Mouse (Mus musculus) gastrocnemius, adult 2 months (tissue): ENCODE measurements around the gene Scd2. TPM values are rescaled to one million over a fixed set of nuclear protein-coding genes. Genes with fewer than 3 reads are reported as not detected.

Experiments
- DNase-seq: peaks from one replicate; pipeline ENCODE4 v3.0.0; 2022
- H3K27ac ChIP-seq: fragments of 200-600 bp; 2 replicates; pipeline ENCODE4 v1.8.1; 2022; ENCODE audit warnings: mild to moderate bottlenecking
- H3K4me3 ChIP-seq: fragments of 200-600 bp; 2 replicates; pipeline ENCODE4 v1.8.1; 2022; ENCODE audit warnings: mild to moderate bottlenecking, moderate library complexity
- CTCF ChIP-seq: fragments of 200-600 bp; IDR thresholded peaks from 2 replicates; pipeline ENCODE4 v1.8.1; 2022; ENCODE audit warnings: antibody characterized with exemption, mild to moderate bottlenecking, moderate library complexity
- intact Hi-C: fragments of 180-260 bp; cut with DNase I; formaldehyde crosslinking; loops from one replicate; pipeline ENCODE4 v1.15.1; 2025
- microRNA-seq: library from miRNA; unstranded; fragments of <30 nt; microRNA quantifications from one replicate; pipeline ENCODE4 v1.2.0, GENCODE M21; 2021
- total RNA-seq, 2 experiments: library from RNA; stranded (reverse); gene quantifications; 2 replicates each; pipeline ENCODE4 v1.2.3; 2021

Scd2 gene
- total RNA-seq, 2 experiments from 2014 or later = 7.4 to 9.1 TPM

GRCm38 (mm10) chr19:44332833-44333623, 39.6 kb downstream of the Scd2 start, which contains the start of gene Scd4:
Scd4 (plus strand) TSS chr19:44333092.
- Histone ChIP-seq H3K27ac (no peak within 1 kb of the TSS), H3K4me3 (no peak within 1 kb of the TSS)
- TF ChIP-seq CTCF = no peak
- DNase-seq = no peak
- intact Hi-C loops = no loop called here

GRCm38 (mm10) chr19:44333991-44334390, 40.5 kb downstream of the Scd2 start:
- no peak for TF ChIP-seq CTCF
- intact Hi-C loops = no loop called here
- Histone ChIP-seq H3K4me3 (no peak overlapping the region), H3K27ac (no peak overlapping the region)
- no peak for DNase-seq

- intact Hi-C loops = no loop called here
- no peak overlapping the region for H3K4me3 ChIP-seq
- no peak for DNase-seq
- no peak for TF ChIP-seq CTCF
- no peak overlapping the region for H3K27ac ChIP-seq
Observed at GRCm38 (mm10) chr19:44335876-44336662, 42.6 kb downstream of the Scd2 start.

GRCm38 (mm10) chr19:44349689-44350088, 56.2 kb downstream of the Scd2 start:
- no peak for DNase-seq
- no peak overlapping the region for H3K27ac ChIP-seq
- TF ChIP-seq CTCF = no peak
- intact Hi-C loops = no loop called here
- H3K4me3 ChIP-seq = no peak overlapping the region

- DNase-seq = no peak
- no peak overlapping the region for H3K27ac ChIP-seq
- no peak for TF ChIP-seq CTCF
- H3K4me3 ChIP-seq = no peak overlapping the region
- intact Hi-C loops = no loop called here
Observed at GRCm38 (mm10) chr19:44351756-44352155, 58.3 kb downstream of the Scd2 start.

Small RNA genes within 50 kb of the gene (microRNA-seq; reads per million reads assigned to microRNA genes)
- not detected for gene Mir5114

Other genes with a start within 250 kb of the Scd2 start
- gene Erlin1, start 223.9 kb upstream of the Scd2 start, total RNA-seq = 1 to 10 TPM; 3.4 to 5.1 TPM
- gene Chuk, start 186.2 kb upstream of the Scd2 start, total RNA-seq = 10 to 100 TPM; 16.0 to 17.5 TPM
- gene Cwf19l1, start 157.8 kb upstream of the Scd2 start, total RNA-seq = 1 to 10 TPM; 5.8 to 8.1 TPM
- 10 to 100 TPM; 12.9 to 14.3 TPM for gene Bloc1s2, start 147.2 kb upstream of the Scd2 start, total RNA-seq
- not detected for gene Pkd2l1, start 101.2 kb upstream of the Scd2 start, total RNA-seq
- not detected for gene Scd3, start 90.4 kb upstream of the Scd2 start, total RNA-seq
- gene Scd4, start 39.4 kb downstream of the Scd2 start, total RNA-seq = under 1 TPM in 1 of 2 experiments, not detected in 1; 0.13 TPM
- 10 to 100 TPM; 10.9 to 33.9 TPM for gene Scd1, start 114.2 kb downstream of the Scd2 start, total RNA-seq
- gene Wnt8b, start 199.8 kb downstream of the Scd2 start, total RNA-seq = not detected